Mouse (Mus musculus) forebrain, embryonic 10.5 days (tissue): Measurements from ENCODE around the gene Ggn. TPM values are rescaled to one million over a fixed set of nuclear protein-coding genes. Genes with fewer than 3 reads are reported as not detected.
"Not testable (repeated sequence)": the region's sequence is repeated elsewhere in the genome, so short reads cannot be mapped to it uniquely, and the experiment has no call there.

Experiments
- DNase-seq: peaks from one replicate; pipeline ENCODE4 v3.0.0-alpha.2; 2017; ENCODE audit warnings: low spot score; ENCODE audit errors: extremely low spot score
- H3K27ac ChIP-seq: fragments of 300-500 bp; sonication (generic); 2 replicates; pipeline ENCODE4 v1.5.1; 2016; ENCODE audit warnings: mild to moderate bottlenecking
- H3K27me3 ChIP-seq: fragments of 300-500 bp; sonication (generic); 2 replicates; pipeline ENCODE4 v1.6.1; 2016; ENCODE audit warnings: mild to moderate bottlenecking; ENCODE audit not compliant: poor library complexity, severe bottlenecking
- H3K36me3 ChIP-seq: fragments of 300-500 bp; sonication (generic); replicated peaks from 2 replicates; pipeline ENCODE4 v1.6.1; 2016; ENCODE audit warnings: mild to moderate bottlenecking, moderate library complexity
- H3K4me1 ChIP-seq: fragments of 300-500 bp; sonication (generic); 2 replicates; pipeline ENCODE4 v1.6.1; 2016
- H3K4me3 ChIP-seq: fragments of 300-500 bp; sonication (generic); 2 replicates; pipeline ENCODE4 v1.5.1; 2016; ENCODE audit warnings: mild to moderate bottlenecking, moderate library complexity
- H3K9me3 ChIP-seq: fragments of 300-500 bp; sonication (generic); 2 replicates; pipeline ENCODE4 v1.6.1; 2016; ENCODE audit warnings: mild to moderate bottlenecking, moderate library complexity
- WGBS: fragments of 180-500 bp; shearing (Covaris S2); methylation state at CpG from one replicate; pipeline ENCODE4 v1.1.7; 2016; 5-methylcytosine and 5-hydroxymethylcytosine counted together
- polyA plus RNA-seq: library from polyadenylated mRNA; unstranded; fragments of >200 nt; fragmentation: Nextera tagmentation; extraction: Ambion mirVana; gene quantifications from 2 replicates; pipeline ENCODE4 v1.2.1, GENCODE M21; 2016

Gene Ggn
- 0.69 and 1.1 TPM in 2 replicates for polyA plus RNA-seq

- under 1% methylated on average over 30 of the region's 30 CpGs for WGBS
- Histone ChIP-seq H3K36me3 (peaks cover 42% of the 10 kb centered on the region), H3K27me3 (peaks cover 69% of the 10 kb centered on the region), H3K4me3 (peak within 1 kb of the TSS; percentile 75), H3K4me1 (peaks cover 67% of the 10 kb centered on the region), H3K9me3 (no peaks in the 10 kb centered on the region), H3K27ac (peak within 1 kb of the TSS; percentile 92)
- DNase-seq: peak; percentile 74
These were observed at the start of gene Ggn, which contains the start of gene Spred3 for GRCm38 (mm10) chr7:29170066-29170754. TSS of gene Ggn (plus strand) at chr7:29170210. TSS of gene Spred3 (minus strand) at chr7:29170411.

- peaks cover 34% of the 10 kb centered on the region for H3K4me1 ChIP-seq
- DNase-seq: no peak
- H3K4me3 ChIP-seq: no peak overlapping the region
- whole genome bisulfite sequencing: 92% methylated on average over 9 of the region's 9 CpGs
- H3K27ac ChIP-seq: no peak overlapping the region
- no peaks in the 10 kb centered on the region for H3K9me3 ChIP-seq
- H3K27me3 ChIP-seq: peaks cover 17% of the 10 kb centered on the region
- H3K36me3 ChIP-seq: no peaks in the 10 kb centered on the region
These were observed 47.2 kb upstream of the Ggn start for GRCm38 (mm10) chr7:29122821-29123220.

- Histone ChIP-seq H3K4me1 (peaks cover 25% of the 10 kb centered on the region), H3K36me3 (no peaks in the 10 kb centered on the region), H3K27ac (no peak overlapping the region), H3K4me3 (peak overlapping the region; percentile 54), H3K27me3 (peaks cover 17% of the 10 kb centered on the region), H3K9me3 (no peaks in the 10 kb centered on the region)
- DNase-seq: no peak
- 56% methylated on average over 5 of the region's 5 CpGs for WGBS
These were observed 46.3 kb upstream of the Ggn start for GRCm38 (mm10) chr7:29123531-29124358.

GRCm38 (mm10) chr7:29124970-29125369 is 45.0 kb upstream of the Ggn start, which contains the start of gene Ryr1:
TSS of gene Ryr1 (minus strand) at chr7:29125179.
- Histone ChIP-seq H3K4me3 (peak within 1 kb of the TSS; percentile 54), H3K27me3 (peaks cover 17% of the 10 kb centered on the region), H3K36me3 (no peaks in the 10 kb centered on the region), H3K27ac (peak within 1 kb of the TSS; percentile 72; the same call in 1 of the 2 replicates), H3K4me1 (peaks cover 24% of the 10 kb centered on the region), H3K9me3 (no peaks in the 10 kb centered on the region)
- WGBS: 0% methylated on average over 16 of the region's 16 CpGs
- DNase-seq: peak; percentile 78

GRCm38 (mm10) chr7:29126173-29126915 is 43.7 kb upstream of the Ggn start:
- DNase-seq: peak; percentile 61
- WGBS: 41% methylated on average over 7 of the region's 7 CpGs
- H3K4me1 ChIP-seq: peaks cover 24% of the 10 kb centered on the region
- H3K4me3 ChIP-seq: no peak overlapping the region
- no peaks in the 10 kb centered on the region for H3K9me3 ChIP-seq
- no peak overlapping the region for H3K27ac ChIP-seq
- H3K36me3 ChIP-seq: no peaks in the 10 kb centered on the region
- H3K27me3 ChIP-seq: peaks cover 17% of the 10 kb centered on the region

- no peak for DNase-seq
- WGBS: 31% methylated on average over 2 of the region's 2 CpGs
- Histone ChIP-seq H3K27me3 (peaks cover 16% of the 10 kb centered on the region), H3K4me3 (no peak overlapping the region), H3K27ac (no peak overlapping the region), H3K9me3 (no peaks in the 10 kb centered on the region), H3K4me1 (peaks cover 20% of the 10 kb centered on the region), H3K36me3 (no peaks in the 10 kb centered on the region)
These were observed 41.3 kb upstream of the Ggn start for GRCm38 (mm10) chr7:29128725-29129124.

DNA sequence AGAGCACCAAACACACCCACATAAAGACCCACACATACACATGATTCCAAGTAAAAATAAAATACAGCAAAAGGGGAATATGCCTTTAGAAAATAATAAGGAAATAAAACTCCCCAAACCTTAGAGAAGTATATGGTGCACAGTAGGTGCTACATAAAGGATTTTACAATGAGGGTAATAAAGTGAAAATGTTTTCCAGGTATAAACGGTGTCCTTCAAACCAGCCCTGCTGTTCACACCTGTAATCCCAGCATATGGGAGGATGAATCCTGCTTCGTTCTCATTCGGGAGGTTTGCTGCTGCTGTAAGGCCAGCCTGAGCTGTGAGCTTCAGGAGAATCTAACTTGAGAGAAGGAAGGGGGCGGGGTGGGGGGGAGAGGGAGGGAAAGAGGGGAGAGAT is 35.8 kb upstream of the Ggn start:
- DNase-seq: no peak
- H3K4me1 ChIP-seq: peaks cover 21% of the 10 kb centered on the region
- peak overlapping the region; percentile 53 for H3K4me3 ChIP-seq
- H3K27me3 ChIP-seq: peaks cover 37% of the 10 kb centered on the region
- H3K27ac ChIP-seq: no peak overlapping the region
- H3K36me3 ChIP-seq: no peaks in the 10 kb centered on the region
- WGBS: 2% methylated on average over 4 of the region's 4 CpGs
- no peaks in the 10 kb centered on the region for H3K9me3 ChIP-seq

DNA sequence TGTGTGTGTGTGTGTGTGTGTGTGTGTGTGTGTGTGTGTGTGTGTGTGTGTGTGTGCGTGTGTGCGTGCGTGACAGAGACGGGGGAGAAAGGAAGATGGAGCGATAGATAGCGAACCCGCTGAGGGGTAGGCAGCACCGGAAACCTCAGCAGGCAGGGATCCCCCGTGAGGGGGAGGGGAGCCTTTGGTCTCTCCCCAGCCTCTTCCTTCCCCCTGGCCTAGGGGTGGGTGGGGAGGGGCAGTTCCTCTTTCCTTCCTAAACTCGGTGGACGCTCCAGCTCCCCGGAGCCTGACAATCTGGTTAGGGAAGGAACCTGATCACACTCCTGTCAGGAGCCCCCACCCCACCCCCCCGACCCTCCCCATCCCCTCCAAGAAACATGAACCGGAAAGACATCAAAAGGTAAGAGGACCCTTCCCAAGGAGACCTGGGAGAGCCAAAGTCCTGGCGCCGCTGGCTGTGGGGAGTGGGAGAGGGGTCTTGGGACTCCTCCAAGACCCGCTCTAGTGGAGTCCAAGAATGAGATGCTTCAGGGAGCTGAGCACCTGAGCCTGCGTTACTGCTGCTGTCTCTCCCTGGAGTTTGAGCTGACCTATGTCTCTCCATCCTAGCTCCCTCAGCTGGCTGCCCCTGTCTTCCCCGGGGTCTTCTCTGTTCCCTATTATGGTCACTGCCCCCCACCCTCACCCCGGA is 35.2 kb upstream of the Ggn start, which contains the start of gene Rasgrp4:
Gene Rasgrp4, plus strand, starts transcription at position 159 of the 694 bp plus-strand sequence.
- Histone ChIP-seq H3K4me1 (peaks cover 21% of the 10 kb centered on the region), H3K9me3 (no peaks in the 10 kb centered on the region), H3K27ac (peak within 1 kb of the TSS; percentile 41), H3K4me3 (peak within 1 kb of the TSS; percentile 53), H3K36me3 (no peaks in the 10 kb centered on the region), H3K27me3 (peaks cover 37% of the 10 kb centered on the region)
- no peak for DNase-seq
- 1% methylated on average over 19 of the region's 20 CpGs for WGBS

- H3K4me3 ChIP-seq: no peak overlapping the region
- peaks cover 21% of the 10 kb centered on the region for H3K4me1 ChIP-seq
- H3K9me3 ChIP-seq: no peaks in the 10 kb centered on the region
- 49% methylated on average over 16 of the region's 16 CpGs for WGBS
- no peaks in the 10 kb centered on the region for H3K36me3 ChIP-seq
- DNase-seq: no peak
- H3K27ac ChIP-seq: no peak overlapping the region
- peaks cover 37% of the 10 kb centered on the region for H3K27me3 ChIP-seq
These were observed 32.6 kb upstream of the Ggn start for GRCm38 (mm10) chr7:29137429-29137828.

- WGBS: 92% methylated on average over 3 of the region's 4 CpGs
- not testable (repeated sequence) for H3K36me3 ChIP-seq
- H3K27me3 ChIP-seq: peaks cover 32% of the 10 kb centered on the region
These were observed 30.8 kb upstream of the Ggn start for GRCm38 (mm10) chr7:29139237-29139636.

GRCm38 (mm10) chr7:29141416-29141815 is 28.6 kb upstream of the Ggn start:
- no peak overlapping the region for H3K27ac ChIP-seq
- DNase-seq: no peak
- 88% methylated on average over 8 of the region's 8 CpGs for WGBS
- peaks cover 11% of the 10 kb centered on the region for H3K27me3 ChIP-seq
- no peaks in the 10 kb centered on the region for H3K36me3 ChIP-seq
- peaks cover 3% of the 10 kb centered on the region; the same call in 1 of the 2 replicates for H3K4me1 ChIP-seq
- H3K4me3 ChIP-seq: no peak overlapping the region
- H3K9me3 ChIP-seq: no peaks in the 10 kb centered on the region

More at GRCm38 (mm10) chr7:29139237-29139636, 30.8 kb upstream of the Ggn start:
- peaks cover 17% of the 10 kb centered on the region for H3K4me1 ChIP-seq
- DNase-seq, H3K9me3 ChIP-seq, H3K4me3 ChIP-seq, H3K27ac ChIP-seq: not testable (repeated sequence)

DNA sequence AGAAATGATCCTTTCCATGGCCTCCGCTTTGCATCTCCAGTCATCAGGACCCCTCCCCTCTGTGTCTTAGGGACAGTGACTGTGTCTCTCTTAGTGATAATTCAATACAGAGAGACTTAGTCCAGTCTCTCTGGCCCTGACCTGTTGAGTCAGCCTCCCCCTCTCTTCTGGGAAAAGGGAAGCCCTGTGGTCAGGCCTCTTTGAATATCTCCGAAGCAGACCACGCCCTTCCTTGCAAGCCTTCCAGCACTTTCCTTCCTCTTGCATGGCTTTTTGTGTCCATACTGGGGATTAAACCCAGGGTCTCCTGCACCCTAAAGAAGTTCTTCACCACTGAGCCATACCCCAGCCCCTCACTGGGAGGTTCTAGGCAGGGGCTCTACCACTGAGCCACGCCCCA is 26.0 kb upstream of the Ggn start:
- Histone ChIP-seq H3K27me3 (no peaks in the 10 kb centered on the region), H3K9me3 (no peaks in the 10 kb centered on the region), H3K4me1 (0 out of 2 replicates have a peak, but pooled peaks cover 5% of the 10 kb centered on the region), H3K4me3 (no peak overlapping the region), H3K27ac (no peak overlapping the region), H3K36me3 (no peaks in the 10 kb centered on the region)
- 91% methylated on average over 4 of the region's 4 CpGs for WGBS
- no peak for DNase-seq
